Mouse (Mus musculus): ENCODE data around the gene Sec1. TPM values are rescaled to one million over a fixed set of nuclear protein-coding genes. Genes with fewer than 3 reads are reported as not detected.

Sec1 gene
- 4.8 and 6.0 TPM in 2 replicates for polyA plus RNA-seq (2014; fragmentation: Nextera tagmentation; extraction: Ambion mirVana)

GRCm38 (mm10) chr7:45693921-45694591 lies at the start of gene Sec1:
Sec1 (minus strand) TSS chr7:45694402.
- Histone ChIP-seq H3K4me1 (replicated peaks; ENCODE audit: control insufficient read depth, insufficient read depth, low read length) (no peaks in the 10 kb centered on the region), H3K36me3 (ENCODE audit: control insufficient read depth, insufficient read depth, low read length) (no peaks in the 10 kb centered on the region), H3K4me3 (ENCODE audit: low read depth, low read length) (no peak within 1 kb of the TSS), H3K9ac (ENCODE audit: low read length) (no peak within 1 kb of the TSS), H3K4me2 (ENCODE audit: low read length) (no peak within 1 kb of the TSS), H3K27me3 (replicated peaks; ENCODE audit: control insufficient read depth, insufficient read depth, low read length) (peaks cover 8% of the 10 kb centered on the region), H3K9me3 (ENCODE audit: control insufficient read depth, low read length) (no peaks in the 10 kb centered on the region), H3K27ac (ENCODE audit: low read depth) (no peak within 1 kb of the TSS)
- ATAC-seq (replicated peaks; ENCODE audit: low FRiP score, low TSS enrichment, low read depth) (no peak), DNase-seq (ENCODE audit: low spot score) (no peak)
- WGBS, result 90% methylated on average over 50 of the region's 50 CpGs

DNA sequence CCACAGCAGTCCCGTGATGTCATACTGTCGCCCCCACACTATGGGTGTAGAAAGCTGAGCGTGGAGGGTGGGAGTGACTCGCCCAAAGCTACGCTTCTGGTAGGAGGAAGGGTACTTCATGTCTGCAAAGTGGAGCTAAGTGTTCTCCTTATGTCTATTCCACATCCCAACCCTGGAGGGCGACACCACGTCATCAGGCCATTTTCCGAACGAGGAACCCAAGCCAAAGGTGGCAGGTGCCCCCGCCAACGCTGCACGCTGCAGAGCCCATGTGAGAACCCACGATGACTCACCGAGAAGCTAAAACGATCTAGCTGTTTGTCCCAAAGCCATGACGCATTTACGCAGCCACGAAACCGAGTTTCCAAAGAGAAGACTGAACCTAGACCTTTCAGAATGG lies 48.1 kb upstream of the Sec1 start:
- no peak; the same call in 1 of the 2 replicates for ATAC-seq (replicated peaks; ENCODE audit: low FRiP score, low TSS enrichment, low read depth)
- peak overlapping the region; percentile 20; the same call in 1 of the 2 replicates for H3K4me3 ChIP-seq (ENCODE audit: low read depth, low read length)
- H3K9me3 ChIP-seq (ENCODE audit: control insufficient read depth, low read length), result no peaks in the 10 kb centered on the region
- WGBS, result 32% methylated on average over 19 of the region's 19 CpGs
- no peak overlapping the region for H3K9ac ChIP-seq (ENCODE audit: low read length)
- H3K4me2 ChIP-seq (ENCODE audit: low read length), result peak overlapping the region; percentile 43
- no peaks in the 10 kb centered on the region for H3K36me3 ChIP-seq (ENCODE audit: control insufficient read depth, insufficient read depth, low read length)
- DNase-seq (ENCODE audit: low spot score), result no peak
- H3K27ac ChIP-seq (ENCODE audit: low read depth), result no peak overlapping the region
- no peaks in the 10 kb centered on the region for H3K27me3 ChIP-seq (replicated peaks; ENCODE audit: control insufficient read depth, insufficient read depth, low read length)
- 0 out of 2 replicates have a peak, but pooled peaks cover 4% of the 10 kb centered on the region for H3K4me1 ChIP-seq (replicated peaks; ENCODE audit: control insufficient read depth, insufficient read depth, low read length)

DNA sequence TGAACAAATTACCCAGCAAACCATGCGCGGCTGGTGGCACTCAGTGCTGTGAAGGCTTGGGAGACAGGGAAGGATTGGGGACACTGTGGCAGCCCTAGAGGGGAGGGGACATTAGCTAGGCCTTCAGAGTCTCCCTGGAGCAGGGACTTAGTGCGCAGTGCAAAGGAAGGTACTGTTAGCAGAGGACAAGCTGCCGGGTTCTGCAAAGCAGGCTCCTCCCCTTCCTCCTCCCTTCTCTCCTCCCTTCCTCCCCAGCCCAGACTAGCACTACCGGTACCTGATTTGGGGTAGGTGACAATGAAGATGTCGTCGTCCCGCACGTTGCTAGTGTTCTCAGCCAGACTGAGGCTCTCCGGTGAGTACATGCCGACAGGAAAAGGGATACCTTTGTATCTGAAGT lies 47.6 kb upstream of the Sec1 start:
- Histone ChIP-seq H3K36me3 (ENCODE audit: control insufficient read depth, insufficient read depth, low read length) (no peaks in the 10 kb centered on the region), H3K27me3 (replicated peaks; ENCODE audit: control insufficient read depth, insufficient read depth, low read length) (no peaks in the 10 kb centered on the region), H3K4me3 (ENCODE audit: low read depth, low read length) (peak overlapping the region; percentile 20; the same call in 1 of the 2 replicates), H3K4me1 (replicated peaks; ENCODE audit: control insufficient read depth, insufficient read depth, low read length) (0 out of 2 replicates have a peak, but pooled peaks cover 4% of the 10 kb centered on the region), H3K9ac (ENCODE audit: low read length) (no peak overlapping the region), H3K4me2 (ENCODE audit: low read length) (peak overlapping the region; percentile 43), H3K9me3 (ENCODE audit: control insufficient read depth, low read length) (no peaks in the 10 kb centered on the region), H3K27ac (ENCODE audit: low read depth) (no peak overlapping the region)
- no peak; the same call in 1 of the 2 replicates for ATAC-seq (replicated peaks; ENCODE audit: low FRiP score, low TSS enrichment, low read depth)
- no peak for DNase-seq (ENCODE audit: low spot score)
- WGBS, result 37% methylated on average over 11 of the region's 11 CpGs

- Histone ChIP-seq H3K9me3 (ENCODE audit: control insufficient read depth, low read length) (no peaks in the 10 kb centered on the region), H3K36me3 (ENCODE audit: control insufficient read depth, insufficient read depth, low read length) (no peaks in the 10 kb centered on the region), H3K27ac (ENCODE audit: low read depth) (no peak overlapping the region), H3K27me3 (replicated peaks; ENCODE audit: control insufficient read depth, insufficient read depth, low read length) (no peaks in the 10 kb centered on the region), H3K4me2 (ENCODE audit: low read length) (no peak overlapping the region), H3K9ac (ENCODE audit: low read length) (no peak overlapping the region), H3K4me1 (replicated peaks; ENCODE audit: control insufficient read depth, insufficient read depth, low read length) (0 out of 2 replicates have a peak, but pooled peaks cover 4% of the 10 kb centered on the region), H3K4me3 (ENCODE audit: low read depth, low read length) (no peak overlapping the region)
- 84% methylated on average over 12 of the region's 12 CpGs for WGBS
- no peak for DNase-seq (ENCODE audit: low spot score)
- ATAC-seq (replicated peaks; ENCODE audit: low FRiP score, low TSS enrichment, low read depth), result no peak
Measured at GRCm38 (mm10) chr7:45741308-45741707, 47.1 kb upstream of the Sec1 start.

GRCm38 (mm10) chr7:45739820-45740219 lies 45.6 kb upstream of the Sec1 start:
- Histone ChIP-seq H3K27me3 (replicated peaks; ENCODE audit: control insufficient read depth, insufficient read depth, low read length) (no peaks in the 10 kb centered on the region), H3K9me3 (ENCODE audit: control insufficient read depth, low read length) (no peaks in the 10 kb centered on the region), H3K9ac (ENCODE audit: low read length) (no peak overlapping the region), H3K4me1 (replicated peaks; ENCODE audit: control insufficient read depth, insufficient read depth, low read length) (0 out of 2 replicates have a peak, but pooled peaks cover 4% of the 10 kb centered on the region), H3K27ac (ENCODE audit: low read depth) (no peak overlapping the region), H3K36me3 (ENCODE audit: control insufficient read depth, insufficient read depth, low read length) (no peaks in the 10 kb centered on the region), H3K4me2 (ENCODE audit: low read length) (no peak overlapping the region), H3K4me3 (ENCODE audit: low read depth, low read length) (no peak overlapping the region)
- ATAC-seq (replicated peaks; ENCODE audit: low FRiP score, low TSS enrichment, low read depth) (no peak), DNase-seq (ENCODE audit: low spot score) (no peak)
- 73% methylated on average over 10 of the region's 10 CpGs for WGBS

- ATAC-seq (replicated peaks; ENCODE audit: low FRiP score, low TSS enrichment, low read depth) (peak; percentile 74), DNase-seq (ENCODE audit: low spot score) (peak; percentile 93)
- Histone ChIP-seq H3K4me1 (replicated peaks; ENCODE audit: control insufficient read depth, insufficient read depth, low read length) (0 out of 2 replicates have a peak, but pooled peaks cover 4% of the 10 kb centered on the region), H3K9ac (ENCODE audit: low read length) (no peak overlapping the region), H3K36me3 (ENCODE audit: control insufficient read depth, insufficient read depth, low read length) (no peaks in the 10 kb centered on the region), H3K4me2 (ENCODE audit: low read length) (no peak overlapping the region), H3K9me3 (ENCODE audit: control insufficient read depth, low read length) (no peaks in the 10 kb centered on the region), H3K4me3 (ENCODE audit: low read depth, low read length) (no peak overlapping the region), H3K27ac (ENCODE audit: low read depth) (no peak overlapping the region), H3K27me3 (replicated peaks; ENCODE audit: control insufficient read depth, insufficient read depth, low read length) (no peaks in the 10 kb centered on the region)
- WGBS, result 8% methylated on average over 9 of the region's 9 CpGs
Measured at GRCm38 (mm10) chr7:45739162-45739763, 45.1 kb upstream of the Sec1 start.

- Histone ChIP-seq H3K9me3 (ENCODE audit: control insufficient read depth, low read length) (no peaks in the 10 kb centered on the region), H3K9ac (ENCODE audit: low read length) (no peak overlapping the region), H3K36me3 (ENCODE audit: control insufficient read depth, insufficient read depth, low read length) (peaks cover 5% of the 10 kb centered on the region), H3K4me3 (ENCODE audit: low read depth, low read length) (no peak overlapping the region), H3K27ac (ENCODE audit: low read depth) (no peak overlapping the region), H3K4me2 (ENCODE audit: low read length) (no peak overlapping the region), H3K4me1 (replicated peaks; ENCODE audit: control insufficient read depth, insufficient read depth, low read length) (peaks cover 12% of the 10 kb centered on the region), H3K27me3 (replicated peaks; ENCODE audit: control insufficient read depth, insufficient read depth, low read length) (no peaks in the 10 kb centered on the region)
- WGBS, result 72% methylated on average over 5 of the region's 5 CpGs
- ATAC-seq (replicated peaks; ENCODE audit: low FRiP score, low TSS enrichment, low read depth), result no peak
- DNase-seq (ENCODE audit: low spot score), result no peak
Measured at GRCm38 (mm10) chr7:45733477-45733876, 39.3 kb upstream of the Sec1 start.

GRCm38 (mm10) chr7:45730727-45731431 lies 36.7 kb upstream of the Sec1 start:
- whole genome bisulfite sequencing, result 16% methylated on average over 16 of the region's 16 CpGs
- peaks cover 10% of the 10 kb centered on the region for H3K36me3 ChIP-seq (ENCODE audit: control insufficient read depth, insufficient read depth, low read length)
- H3K4me2 ChIP-seq (ENCODE audit: low read length), result no peak overlapping the region
- ATAC-seq (replicated peaks; ENCODE audit: low FRiP score, low TSS enrichment, low read depth) (0 out of 2 replicates have a peak, but pooled peaks have one; percentile 12), DNase-seq (ENCODE audit: low spot score) (peak; percentile 87)
- no peak overlapping the region for H3K9ac ChIP-seq (ENCODE audit: low read length)
- H3K27me3 ChIP-seq (replicated peaks; ENCODE audit: control insufficient read depth, insufficient read depth, low read length), result no peaks in the 10 kb centered on the region
- peak overlapping the region; percentile 59; the same call in 1 of the 2 replicates for H3K27ac ChIP-seq (ENCODE audit: low read depth)
- no peaks in the 10 kb centered on the region for H3K9me3 ChIP-seq (ENCODE audit: control insufficient read depth, low read length)
- peaks cover 12% of the 10 kb centered on the region for H3K4me1 ChIP-seq (replicated peaks; ENCODE audit: control insufficient read depth, insufficient read depth, low read length)
- no peak overlapping the region for H3K4me3 ChIP-seq (ENCODE audit: low read depth, low read length)

Measured in intestine, embryonic 14.5 days (tissue).